Mouse (Mus musculus): ENCODE results near the gene Six2.

DNA sequence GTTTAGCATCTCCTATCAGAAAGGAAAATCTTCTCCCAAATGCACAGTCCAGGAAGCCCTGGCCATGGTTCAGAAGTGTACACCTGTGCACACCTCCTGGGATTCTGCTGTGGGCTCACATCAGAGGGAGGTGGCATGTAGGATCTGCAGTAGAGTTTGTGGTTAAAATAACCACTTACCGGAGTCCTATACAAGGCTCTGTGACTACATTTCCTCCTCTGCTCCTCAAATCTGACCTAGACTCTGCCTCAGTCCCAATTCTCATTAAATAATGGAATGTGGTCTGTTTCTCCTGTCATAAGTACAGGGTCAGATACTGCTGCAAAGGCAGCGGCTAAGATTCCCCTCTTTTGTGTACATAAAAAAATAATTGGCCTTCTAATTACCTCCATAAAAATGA is 23.9 kb downstream of the Six2 start:
- TF ChIP-seq POLR2A (IDR thresholded peaks at IDR 0.05; ENCODE audit: control insufficient read depth, extremely low read depth, insufficient read depth, low read length, poor library complexity) (no peak), CTCF (IDR thresholded peaks at IDR 0.05; ENCODE audit: borderline replicate concordance, control insufficient read depth, extremely low read depth, insufficient read depth, low read length, poor library complexity) (no peak)
